Mouse (Mus musculus): ENCODE measurements around the gene Rora.

- TF ChIP-seq CTCF (IDR thresholded peaks at IDR 0.05; ENCODE audit: borderline replicate concordance, extremely low read depth, insufficient read depth, insufficient read length) (no peak), POLR2A (IDR thresholded peaks at IDR 0.05; ENCODE audit: borderline replicate concordance, extremely low read depth, insufficient read depth, insufficient read length, poor library complexity, severe bottlenecking) (no peak)
These were observed 521.0 kb downstream of the Rora start for GRCm38 (mm10) chr9:69174527-69175116.

All from brain, embryonic 14.5 days (tissue).